Mouse (Mus musculus): ENCODE measurements around the gene Gm9913.

DNA sequence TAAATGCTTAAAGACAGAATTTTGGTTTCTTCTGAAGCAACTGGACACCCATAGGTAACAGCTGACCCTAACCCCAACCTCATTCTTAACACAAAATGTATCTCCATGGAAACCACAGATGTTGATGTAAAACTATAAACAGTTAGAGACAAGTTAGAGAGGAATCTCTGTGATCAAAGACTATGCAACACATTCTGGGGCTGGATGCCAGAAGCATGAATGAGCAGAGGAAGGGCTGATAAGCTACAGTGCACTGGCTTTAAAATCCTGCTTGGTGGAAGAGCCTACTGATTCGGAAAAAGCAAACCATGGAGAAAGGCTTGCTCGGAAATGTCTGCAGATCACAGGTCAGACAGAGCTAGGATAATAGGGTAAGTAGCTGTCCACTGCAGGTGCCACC is 31.7 kb upstream of the Gm9913 start:
- TF ChIP-seq GATA1 (IDR thresholded peaks at IDR 0.05; ENCODE audit: low read length) (no peak), TAL1 (IDR thresholded peaks at IDR 0.05; ENCODE audit: low read length) (no peak)
